Mouse (Mus musculus): ENCODE measurements around the gene Tom1l2. TPM values are rescaled to one million over a fixed set of nuclear protein-coding genes. Genes with fewer than 3 reads are reported as not detected.

The Tom1l2 gene
- total RNA-seq, 2 experiments from 2014 or later = 218 to 221 TPM

DNA sequence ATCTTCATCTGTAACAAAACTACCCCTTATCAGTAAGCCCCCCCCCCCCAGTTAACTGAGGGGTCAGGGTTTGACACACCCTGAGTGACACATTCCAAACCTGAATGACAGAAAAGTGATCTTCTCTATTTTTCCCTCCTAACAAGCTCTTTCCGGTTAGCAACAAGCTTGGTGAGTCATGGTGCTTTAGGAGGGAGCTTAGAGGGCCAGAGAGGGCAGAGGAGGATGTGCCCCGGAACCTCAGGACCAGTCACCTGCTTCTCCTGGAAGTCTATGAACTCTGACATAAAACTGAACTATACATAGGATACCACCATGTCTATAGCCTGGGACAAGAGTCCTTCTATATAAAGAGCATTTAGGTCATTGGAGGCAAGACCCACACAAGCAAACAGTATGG is 44.6 kb downstream of the Tom1l2 start:
- no peak for DNase-seq (ENCODE audit: low spot score in 2 of 2)

DNA sequence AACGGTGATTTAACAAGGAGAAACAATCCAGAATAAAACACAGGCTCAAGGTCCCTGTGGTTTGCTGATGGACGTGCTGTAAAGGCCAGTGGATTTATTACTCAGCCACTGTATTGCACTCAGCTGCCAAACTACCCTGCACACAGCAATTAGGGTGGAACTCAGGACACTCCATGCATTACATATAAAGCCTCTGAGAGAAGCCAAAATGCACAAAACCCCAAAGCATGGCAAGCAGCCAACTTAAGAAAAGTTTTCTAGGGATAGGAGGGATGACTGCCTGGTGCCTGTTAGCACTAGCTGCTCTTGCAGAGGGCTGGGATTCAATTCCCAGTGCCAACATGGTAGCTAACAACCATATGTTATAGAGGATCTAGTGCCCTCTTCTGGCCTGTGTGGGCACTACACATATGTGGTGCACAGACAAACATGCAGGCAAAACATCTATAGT is 45.3 kb downstream of the Tom1l2 start:
- DNase-seq (ENCODE audit: low spot score in 2 of 2) = no peak

DNA sequence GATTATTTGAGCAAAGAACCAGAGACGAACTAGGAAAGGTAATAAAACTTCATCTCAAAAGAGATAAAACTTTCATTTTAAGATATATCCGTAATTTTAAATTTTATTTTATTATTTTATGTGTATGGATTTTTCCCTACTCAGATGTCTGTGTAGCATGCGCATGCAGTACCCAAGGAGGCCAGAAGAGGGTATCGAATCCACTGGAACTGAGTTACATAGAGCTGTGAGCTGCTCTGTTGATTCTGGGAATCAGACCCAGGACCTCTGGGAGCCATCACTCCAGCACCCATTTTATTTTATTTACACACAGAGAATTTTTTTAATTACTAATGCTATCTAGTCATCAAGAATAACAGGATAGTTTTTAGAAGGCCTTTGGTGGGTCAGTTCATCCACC is 45.9 kb downstream of the Tom1l2 start:
- DNase-seq (ENCODE audit: low spot score in 2 of 2) = peak; percentile 19 to 49

DNA sequence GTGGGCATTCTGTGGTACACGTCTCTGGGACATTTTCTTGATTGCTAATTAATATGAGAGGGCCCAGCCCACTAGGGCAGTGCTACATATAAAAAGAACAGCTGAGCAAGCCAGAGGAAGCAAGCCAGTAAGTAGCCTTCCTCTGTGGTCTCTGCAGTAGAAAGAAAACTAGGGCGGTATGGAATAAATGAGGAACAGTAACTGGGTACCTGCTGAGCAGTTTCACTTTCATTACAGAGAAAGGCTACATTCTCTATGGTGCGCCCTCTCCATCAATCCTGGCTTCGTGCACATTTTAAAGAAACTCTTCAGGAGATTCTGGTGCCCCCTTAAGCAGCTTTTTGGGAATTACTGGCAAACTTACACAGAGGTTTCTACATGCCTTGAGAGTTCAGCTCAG is 47.1 kb downstream of the Tom1l2 start:
- DNase-seq (ENCODE audit: low spot score in 2 of 2) = no peak

DNA sequence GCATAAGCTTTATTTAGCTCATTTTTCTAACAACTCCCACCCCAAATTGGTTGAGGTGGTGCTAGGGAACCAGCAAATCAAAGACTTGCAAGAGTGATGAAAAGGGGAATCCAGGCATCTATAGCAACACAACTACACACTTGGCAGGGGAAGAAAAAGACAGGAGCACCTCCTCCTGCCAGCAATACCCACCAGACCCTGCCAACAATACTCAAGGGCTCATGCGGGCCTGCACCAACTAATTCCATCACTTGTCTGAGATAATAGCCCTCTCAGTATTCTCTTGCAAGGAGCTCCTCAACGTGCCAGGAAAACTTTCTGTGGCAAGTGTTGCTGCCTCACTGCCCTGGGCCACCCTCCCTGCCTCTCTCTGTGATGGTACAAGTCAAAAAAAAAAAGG is 49.2 kb downstream of the Tom1l2 start:
- no peak for DNase-seq (ENCODE audit: low spot score in 2 of 2)

DNA sequence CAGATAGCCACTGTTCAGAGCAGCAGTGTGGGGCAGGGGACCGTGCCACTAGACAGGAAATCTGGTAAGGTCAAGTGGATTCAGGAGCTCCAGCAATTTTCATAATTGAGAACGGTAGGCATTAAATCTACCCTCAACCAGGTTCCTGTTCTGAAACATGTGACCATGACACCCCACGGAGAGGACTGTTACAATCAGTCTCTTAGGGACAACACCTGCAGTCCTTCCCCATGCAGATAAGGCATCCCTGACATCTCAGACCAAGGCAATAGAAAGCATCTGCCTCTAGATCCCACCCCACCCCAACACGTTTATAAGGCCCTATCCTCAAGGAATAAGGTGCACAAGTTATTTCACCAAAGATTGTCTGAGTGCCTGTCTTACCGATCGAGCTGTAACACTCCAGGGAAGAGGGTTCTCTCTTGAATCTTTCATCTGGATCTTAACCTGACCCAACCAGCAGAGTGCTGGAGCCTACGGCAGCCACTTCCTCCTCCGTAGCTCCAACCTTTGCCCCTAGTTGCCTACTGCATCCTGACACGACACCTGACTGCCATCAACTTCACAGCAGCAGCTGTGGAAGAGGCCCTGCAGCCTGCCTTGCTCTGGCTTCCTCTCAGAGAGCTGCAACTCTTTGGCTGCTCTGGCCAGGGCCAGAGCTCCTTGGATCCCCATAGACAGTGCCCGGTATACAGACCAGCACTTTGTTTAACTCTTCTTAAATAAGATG is 50.2 kb downstream of the Tom1l2 start:
- no peak for DNase-seq (ENCODE audit: low spot score in 2 of 2)

DNA sequence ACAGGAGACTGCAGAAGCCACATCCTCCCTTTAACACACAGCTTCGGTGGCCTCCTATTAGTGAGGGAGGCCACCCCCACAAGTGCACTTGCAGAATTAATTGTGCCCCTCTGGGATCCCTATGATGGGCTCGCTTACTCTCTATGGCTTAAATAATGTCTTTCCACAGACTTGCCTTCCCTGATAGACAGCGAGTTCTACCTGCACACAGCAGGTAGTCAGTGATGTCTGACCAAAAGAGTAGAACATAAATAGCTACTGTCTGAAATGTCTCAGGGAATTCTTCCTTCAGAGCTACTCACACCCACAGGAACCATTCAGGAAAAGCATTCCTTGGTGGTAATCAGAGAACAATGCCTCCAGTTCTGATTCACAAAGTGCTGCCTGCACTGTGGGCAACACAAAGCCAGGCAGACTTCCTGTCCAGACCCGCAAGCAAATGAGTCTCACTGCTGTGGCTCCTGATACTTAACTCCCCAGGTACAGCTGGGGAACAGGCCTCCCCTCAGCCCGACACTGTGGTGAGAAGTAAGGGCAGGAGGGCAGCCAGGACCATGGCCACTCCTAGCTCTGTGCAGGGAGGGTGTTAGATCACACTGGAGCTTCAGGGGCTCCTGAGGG is 51.0 kb downstream of the Tom1l2 start:
- DNase-seq (ENCODE audit: low spot score in 2 of 2) = no peak

DNA sequence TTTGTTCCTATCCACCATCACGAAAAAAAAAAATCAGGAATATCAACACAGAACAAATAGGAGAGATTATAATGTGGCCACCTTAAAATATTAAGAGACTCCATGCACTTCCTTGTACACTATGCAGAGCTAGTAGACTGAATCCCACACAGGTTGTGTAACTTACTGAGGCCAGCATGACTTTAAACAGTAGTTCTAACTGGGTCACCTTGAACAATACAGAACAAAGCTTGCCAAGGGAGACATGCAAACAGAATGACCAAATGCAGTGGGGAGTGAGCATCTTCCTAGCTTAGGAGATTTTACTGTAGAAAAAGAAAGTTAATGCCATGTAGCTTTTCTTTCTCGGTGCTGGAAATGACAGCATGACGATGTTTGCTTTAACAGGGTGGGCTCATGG is 52.4 kb downstream of the Tom1l2 start:
- DNase-seq (ENCODE audit: low spot score in 2 of 2) = no peak

DNA sequence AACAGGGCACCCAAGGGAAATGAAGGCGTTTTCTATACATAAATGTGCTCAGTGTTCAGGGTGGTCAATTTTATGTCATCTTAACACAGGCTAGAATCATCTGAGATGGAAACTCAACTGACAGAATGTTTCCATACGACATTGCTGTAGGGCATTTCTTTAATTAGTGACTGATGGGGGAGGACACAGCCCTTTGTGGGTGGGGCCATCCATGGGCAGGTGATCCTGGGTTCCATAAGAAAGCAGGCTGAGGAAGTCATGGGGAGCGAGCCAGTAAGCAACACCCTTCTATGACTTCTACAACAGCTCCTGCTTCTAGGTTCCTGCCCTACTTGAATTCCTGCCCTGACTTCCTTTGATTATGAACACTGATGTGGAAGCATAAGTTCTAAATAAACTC is 54.9 kb downstream of the Tom1l2 start:
- no peak for DNase-seq (ENCODE audit: low spot score in 2 of 2)

DNA sequence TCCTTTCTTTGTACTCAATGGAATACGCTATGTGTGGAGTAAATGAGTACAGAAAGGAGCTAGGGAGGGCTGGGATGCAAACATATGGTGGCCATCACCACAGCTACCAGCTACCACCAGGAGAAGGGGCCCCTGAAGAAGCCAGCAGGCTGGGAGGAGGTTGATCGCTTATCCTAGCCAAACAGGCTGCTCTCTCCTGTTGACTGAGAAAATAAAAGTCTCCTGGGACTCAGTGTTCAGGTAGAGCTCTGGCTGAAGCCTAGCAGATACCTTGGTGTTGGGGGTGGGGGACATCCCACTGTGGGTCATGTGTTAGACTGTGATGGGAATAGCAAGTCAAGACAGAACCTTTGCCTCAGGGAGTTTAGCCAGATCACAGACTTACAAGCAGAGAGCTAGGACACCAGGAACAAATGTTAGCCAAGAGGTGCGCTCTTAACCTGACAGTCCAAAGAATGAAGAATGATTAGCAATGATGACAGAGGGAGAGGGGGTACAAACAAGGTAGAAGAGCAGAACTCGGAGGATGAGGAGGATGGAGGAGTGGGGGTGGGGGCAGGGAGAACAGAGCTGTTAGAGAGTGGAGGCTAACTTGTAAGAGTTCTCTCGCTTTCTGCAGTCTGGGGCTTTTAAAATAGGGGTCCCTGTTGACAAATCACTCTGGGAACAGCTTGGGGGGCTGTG is 57.9 kb downstream of the Tom1l2 start:
- DNase-seq (ENCODE audit: low spot score in 2 of 2) = no peak

DNA sequence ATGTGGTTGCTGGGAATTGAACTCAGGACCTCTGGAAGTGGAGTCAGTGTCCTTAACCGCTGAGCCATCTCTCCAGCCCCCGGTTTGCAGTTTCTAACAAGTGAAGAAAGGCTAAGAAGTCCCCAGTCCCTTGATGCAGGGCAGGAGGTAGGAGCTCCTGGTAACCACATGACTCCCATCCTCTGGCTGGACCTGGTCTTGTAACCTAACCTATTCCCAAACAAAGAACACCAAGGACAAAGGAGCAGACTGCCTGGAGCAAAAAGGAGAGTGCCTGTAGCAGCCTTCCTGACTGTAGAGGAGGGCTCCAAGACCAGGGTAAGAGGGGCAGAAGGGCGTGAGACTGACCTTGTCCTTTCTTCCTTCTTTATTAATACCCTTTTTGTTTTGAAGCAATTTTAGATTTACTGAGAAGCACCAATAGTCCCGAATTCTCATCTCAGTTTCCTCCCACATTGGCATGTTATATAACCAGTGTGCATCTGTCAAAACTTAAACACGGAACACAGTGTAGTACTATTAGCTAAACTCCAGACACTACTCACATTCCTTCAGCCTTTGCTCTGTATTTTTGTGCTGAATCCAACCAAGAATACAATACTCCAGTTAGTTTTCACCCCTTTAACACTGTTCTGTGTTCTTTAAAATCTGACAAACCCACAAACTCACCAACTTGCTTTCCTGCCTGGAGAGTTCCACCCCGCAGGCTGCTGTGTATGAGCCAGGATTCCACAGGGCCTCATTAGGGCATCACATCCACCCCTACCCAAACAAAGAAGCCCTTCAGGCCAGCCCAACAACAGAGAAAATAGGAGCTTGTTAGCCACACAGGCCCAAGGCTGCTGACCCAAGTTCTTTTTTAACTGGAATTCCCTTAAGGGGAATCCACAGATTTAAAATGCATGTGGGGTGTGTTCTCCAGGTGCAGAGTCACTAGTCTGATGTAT is 58.7 kb downstream of the Tom1l2 start:
- no peak for DNase-seq (ENCODE audit: low spot score in 2 of 2)

DNA sequence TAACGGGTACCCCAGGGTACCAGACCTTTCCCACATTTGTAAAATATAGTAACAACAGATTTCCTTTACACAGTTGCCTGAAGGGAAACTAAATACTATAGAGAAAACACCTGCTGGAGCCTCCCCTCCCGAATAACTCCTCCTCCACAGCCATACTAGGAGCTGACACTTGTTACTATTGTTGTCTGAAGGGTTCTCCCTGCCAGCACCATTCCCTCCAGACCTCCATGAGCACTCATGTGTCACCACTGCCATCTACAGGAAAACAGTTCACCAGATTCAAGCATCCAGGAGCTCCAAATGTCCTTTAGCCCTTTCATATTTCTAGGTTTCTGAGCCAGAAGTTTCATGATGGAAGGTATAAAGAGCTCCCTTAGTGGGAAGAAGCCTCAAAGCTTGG is 60.0 kb downstream of the Tom1l2 start:
- DNase-seq (ENCODE audit: low spot score in 2 of 2) = peak; percentile 58 to 63

DNA sequence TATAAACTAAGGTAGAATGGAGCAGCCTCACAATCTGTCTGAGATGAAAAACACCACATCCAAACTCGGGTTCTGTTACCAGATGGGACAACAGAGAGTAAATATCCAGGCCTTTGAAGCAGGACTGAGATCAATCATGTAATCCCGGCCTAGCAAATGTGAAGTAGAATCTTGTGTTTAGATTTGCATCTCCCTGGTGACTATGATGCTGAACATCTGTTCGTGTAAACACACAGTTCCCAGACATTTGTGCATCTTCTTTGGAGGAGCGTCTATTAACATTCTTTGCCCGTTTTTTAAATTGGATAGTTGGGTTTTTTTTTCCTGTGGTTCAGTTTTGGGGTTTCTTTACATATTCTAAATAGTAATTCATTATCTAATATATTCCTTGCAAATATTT is 63.7 kb downstream of the Tom1l2 start:
- no peak for DNase-seq (ENCODE audit: low spot score in 2 of 2)

DNA sequence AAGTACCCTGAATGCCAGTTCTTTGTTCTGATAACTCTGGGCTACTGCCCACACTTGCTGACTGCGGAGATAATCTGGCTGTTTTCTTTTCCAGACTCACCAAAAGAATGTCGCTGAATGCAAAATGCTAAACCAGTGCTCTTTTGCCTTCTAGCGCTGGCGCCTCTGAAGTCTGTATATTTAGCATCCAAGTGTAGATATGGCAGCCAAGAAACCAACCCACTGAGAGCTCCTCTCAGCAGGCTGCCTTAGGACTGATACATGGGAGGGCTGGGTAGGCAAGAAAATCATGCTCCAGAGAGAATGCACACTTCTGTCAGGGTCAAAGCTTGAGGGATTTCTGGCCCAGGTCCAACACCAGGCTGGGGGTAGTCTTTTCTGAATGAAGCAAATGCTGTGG is 66.4 kb downstream of the Tom1l2 start:
- peak; percentile 47 to 63 for DNase-seq (ENCODE audit: low spot score in 2 of 2)

DNA sequence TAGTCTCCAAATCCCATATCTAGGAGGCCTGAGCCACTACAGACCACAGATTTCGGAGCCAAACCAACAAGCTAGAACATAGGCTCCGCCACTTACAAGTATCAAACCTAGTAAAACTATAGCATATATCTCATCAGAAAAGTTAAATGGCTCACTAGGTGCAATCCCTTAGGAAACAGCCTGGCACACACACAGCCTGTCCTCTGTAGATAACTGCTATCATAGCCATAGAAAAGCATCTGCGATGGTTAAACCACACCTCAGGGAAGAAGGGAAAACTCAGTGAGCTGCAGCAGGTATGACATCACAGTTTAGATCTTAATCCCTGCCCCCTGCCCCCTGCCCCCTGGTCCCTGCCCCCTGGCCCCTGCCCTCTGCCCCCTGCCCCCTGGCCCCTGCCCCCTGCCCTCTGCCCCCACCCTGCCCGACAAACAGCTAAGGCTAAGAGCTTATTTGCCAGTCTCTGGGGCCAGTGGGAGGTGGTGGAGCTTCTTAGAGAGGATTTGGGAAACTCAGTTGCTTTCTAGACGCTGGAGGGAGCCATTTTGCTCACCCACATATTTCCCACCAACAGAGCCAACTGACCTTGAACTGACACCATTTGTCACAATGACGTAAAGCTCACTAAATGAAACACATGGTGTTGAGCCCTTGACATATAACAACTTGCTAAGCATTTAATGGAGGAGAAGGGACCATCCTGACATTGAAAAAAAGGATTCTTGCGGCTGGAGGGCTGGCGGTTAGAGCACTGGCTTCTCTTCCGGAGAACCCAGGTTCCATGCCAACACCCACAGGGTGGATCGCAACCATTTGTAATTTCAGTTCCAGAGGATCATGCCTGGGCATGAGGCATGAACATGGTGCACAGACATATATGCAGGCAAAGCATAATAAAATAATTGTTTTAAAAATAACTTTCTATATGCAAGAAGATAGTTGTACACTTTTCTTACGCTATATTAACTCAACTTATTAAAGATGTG is 72.0 kb downstream of the Tom1l2 start:
- no peak for DNase-seq (ENCODE audit: low spot score in 2 of 2)

DNA sequence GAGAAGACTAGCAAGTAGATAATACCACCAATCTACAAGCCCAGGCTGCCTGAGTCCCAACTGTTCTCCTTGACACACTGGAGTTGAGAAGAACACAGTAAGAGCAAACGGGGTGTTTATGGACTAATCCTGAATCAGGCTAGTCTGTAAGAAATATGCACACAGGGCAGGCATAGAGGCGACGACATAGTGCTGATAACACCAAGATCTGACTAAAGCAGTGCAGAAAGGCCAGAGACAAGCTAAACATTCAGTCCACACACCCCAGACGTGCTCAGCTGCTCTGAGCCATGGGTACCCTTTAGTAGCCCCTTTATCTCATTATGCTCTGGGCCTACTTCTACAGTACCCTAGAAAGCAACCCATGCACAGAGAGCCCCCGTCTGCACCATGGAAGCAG is 73.2 kb downstream of the Tom1l2 start:
- no peak for DNase-seq (ENCODE audit: low spot score in 2 of 2)

DNA sequence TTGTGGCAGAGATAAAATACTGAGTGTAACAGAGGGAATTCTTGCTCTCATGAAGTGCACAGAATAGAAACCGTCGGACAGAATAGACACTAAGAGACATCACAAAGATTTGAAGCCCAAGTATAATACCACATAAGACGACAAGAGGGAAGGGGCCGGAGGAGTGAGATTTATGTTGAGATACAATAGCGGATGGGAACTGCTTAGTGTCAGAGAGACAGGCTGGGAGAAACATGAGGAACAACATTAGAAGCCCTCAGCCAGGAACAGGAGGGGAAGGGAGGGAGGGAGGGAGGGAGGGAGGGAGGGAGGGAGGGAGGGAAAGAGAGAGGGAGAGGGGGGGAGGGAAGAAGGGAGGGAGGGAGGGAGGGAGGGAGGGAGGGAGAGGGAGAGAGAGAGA is 74.9 kb downstream of the Tom1l2 start:
- DNase-seq (ENCODE audit: low spot score in 2 of 2) = no peak

DNA sequence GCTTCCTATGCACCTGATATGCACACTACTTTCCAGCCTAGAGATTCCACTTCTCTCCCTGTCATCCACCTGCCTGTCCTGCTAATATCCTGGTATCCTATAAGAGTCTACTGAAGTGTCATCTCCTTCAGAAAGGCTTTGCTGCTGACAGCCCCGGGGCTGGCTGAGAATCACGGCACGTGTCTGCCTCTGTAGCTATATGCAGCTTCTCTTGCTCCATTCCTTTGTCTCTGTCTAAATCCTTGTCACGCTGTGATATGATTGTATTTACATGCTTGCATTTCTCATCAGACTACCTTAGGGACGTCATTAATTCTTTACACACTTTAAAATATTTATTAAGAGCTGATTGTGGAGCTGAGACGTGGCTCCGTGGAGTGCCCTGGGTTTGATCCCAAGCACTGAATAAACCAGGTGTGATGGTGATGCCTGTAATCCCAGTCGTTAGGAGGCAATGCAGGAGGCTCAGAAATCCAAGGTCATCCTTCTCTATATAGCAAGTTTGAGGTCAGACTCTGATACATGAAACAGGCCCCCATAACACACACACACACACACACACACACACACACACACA is 75.5 kb downstream of the Tom1l2 start:
- DNase-seq (ENCODE audit: low spot score in 2 of 2) = no peak

DNA sequence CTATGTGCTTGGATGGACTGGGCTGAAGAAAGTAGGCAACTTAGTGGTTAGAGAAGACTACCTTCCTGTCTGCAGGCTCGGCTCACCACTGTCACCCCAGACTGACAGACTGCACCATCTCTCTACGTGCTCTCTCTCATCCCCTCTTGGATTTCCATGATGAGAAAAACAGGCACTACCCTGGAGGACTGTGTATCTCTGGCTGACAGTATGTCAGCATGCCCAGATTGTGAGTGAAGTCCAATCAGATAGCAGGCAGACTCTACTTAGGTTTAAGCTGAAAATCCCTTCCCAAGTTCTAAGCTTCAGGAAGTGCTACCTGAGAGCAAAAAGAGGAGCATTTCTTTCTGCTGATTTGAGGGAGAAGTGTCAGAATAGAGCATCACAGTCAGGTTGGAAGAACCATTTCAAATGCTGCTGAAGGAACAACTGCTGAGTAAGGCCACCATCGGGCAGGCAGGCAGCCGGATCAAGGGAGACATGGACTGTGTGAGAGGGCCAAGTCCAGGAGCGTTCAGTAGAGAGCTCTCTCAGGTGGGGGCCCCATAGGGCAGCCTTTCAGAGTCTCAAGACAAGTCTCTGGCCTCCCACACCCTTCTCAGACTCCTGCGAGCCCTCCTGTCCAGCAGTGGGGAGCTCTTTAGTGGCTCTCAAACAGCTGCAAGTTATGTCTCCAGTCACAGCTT is 76.2 kb downstream of the Tom1l2 start:
- DNase-seq (ENCODE audit: low spot score in 2 of 2) = no peak
